Mouse (Mus musculus) limb, embryonic 14.5 days (tissue): ENCODE data around the gene Aven. TPM values are rescaled to one million over a fixed set of nuclear protein-coding genes. Genes with fewer than 3 reads are reported as not detected.

Source experiments
- ATAC-seq: fragments of 200-750 bp; cut with Nextera tagmentation; 2 replicates; pipeline ENCODE4 v1.8.0; 2017; ENCODE audit warnings: low read depth, moderate number of reproducible peaks, moderate TSS enrichment; ENCODE audit not compliant: low FRiP score
- DNase-seq: peaks from one replicate; pipeline ENCODE4 v3.0.0-alpha.2; 2015; ENCODE audit warnings: low spot score
- H3K27ac ChIP-seq: fragments of 300-500 bp; sonication (generic); replicated peaks from 2 replicates; pipeline ENCODE4 v1.5.1; 2014; ENCODE audit warnings: low read depth, mild to moderate bottlenecking, low read length, moderate library complexity, mixed read lengths
- H3K27me3 ChIP-seq: fragments of 300-500 bp; sonication (generic); 2 replicates; pipeline ENCODE4 v1.6.1; 2014; ENCODE audit warnings: low read length, mixed read lengths; ENCODE audit not compliant: control insufficient read depth, insufficient read depth
- H3K36me3 ChIP-seq: fragments of 300-500 bp; sonication (generic); 2 replicates; pipeline ENCODE4 v1.6.1; 2014; ENCODE audit warnings: mild to moderate bottlenecking, low read length, moderate library complexity, mixed read lengths; ENCODE audit not compliant: control insufficient read depth, insufficient read depth
- H3K4me1 ChIP-seq: fragments of 300-500 bp; sonication (generic); 2 replicates; pipeline ENCODE4 v1.6.1; 2014; ENCODE audit warnings: antibody characterized with exemption, low read length, mixed read lengths; ENCODE audit not compliant: control insufficient read depth, insufficient read depth
- H3K4me2 ChIP-seq: fragments of 300-500 bp; sonication (generic); replicated peaks from 2 replicates; pipeline ENCODE4 v1.6.1; 2014; ENCODE audit warnings: low read depth, mild to moderate bottlenecking, low read length, moderate library complexity; ENCODE audit not compliant: severe bottlenecking
- H3K4me3 ChIP-seq: fragments of 300-500 bp; sonication (generic); replicated peaks from 2 replicates; pipeline ENCODE4 v1.5.1; 2014; ENCODE audit warnings: low read length
- H3K9ac ChIP-seq: fragments of 300-500 bp; sonication (generic); 2 replicates; pipeline ENCODE4 v1.6.1; 2014; ENCODE audit warnings: mild to moderate bottlenecking, low read depth, low read length, moderate library complexity; ENCODE audit not compliant: severe bottlenecking
- H3K9me3 ChIP-seq: fragments of 300-500 bp; sonication (generic); 2 replicates; pipeline ENCODE4 v1.6.1; 2016; ENCODE audit warnings: low read length; ENCODE audit not compliant: control insufficient read depth
- POLR2A ChIP-seq: fragments of 200-500 bp; IDR thresholded peaks from 2 replicates; pipeline ENCODE4 v1.8.0; 2012; ENCODE audit warnings: inconsistent platforms, mild to moderate bottlenecking, moderate library complexity, borderline replicate concordance; ENCODE audit not compliant: insufficient read depth, insufficient read length; ENCODE audit errors: extremely low read depth
- WGBS: fragments of 180-500 bp; shearing (Covaris S2); extraction: QIAGEN DNeasy Blood & Tissue Kit; methylation state at CpG from one replicate; pipeline ENCODE4 v1.1.7; 2014; 5-methylcytosine and 5-hydroxymethylcytosine counted together
- polyA plus RNA-seq, 2 experiments: library from polyadenylated mRNA; depleted of rRNA in 1 of 2; stranded (reverse) in 1 of 2; unstranded in 1 of 2; fragments of >200 nt; fragmentation: Nextera tagmentation in 1 of 2; extraction: Ambion mirVana in 1 of 2; gene quantifications; 2 replicates each; pipeline versions ENCODE4 v1.2.1 to v1.2.3; 2012 to 2014

The Aven gene
- polyA plus RNA-seq, 2 experiments: 8.0 to 10.7 TPM

GRCm38 (mm10) chr2:112516728-112517127 is 24.0 kb downstream of the Aven start:
- WGBS: 82% methylated on average over 3 of the region's 3 CpGs
- H3K4me2 ChIP-seq: no peak overlapping the region
- no peaks in the 10 kb centered on the region for H3K36me3 ChIP-seq
- H3K9me3 ChIP-seq: no peaks in the 10 kb centered on the region
- H3K4me3 ChIP-seq: no peak overlapping the region
- no peak for TF ChIP-seq POLR2A
- H3K4me1 ChIP-seq: no peaks in the 10 kb centered on the region
- DNase-seq (no peak), ATAC-seq (no peak)
- H3K9ac ChIP-seq: no peak overlapping the region
- no peak overlapping the region for H3K27ac ChIP-seq
- H3K27me3 ChIP-seq: no peaks in the 10 kb centered on the region

GRCm38 (mm10) chr2:112517218-112517617 is 24.5 kb downstream of the Aven start:
- Histone ChIP-seq H3K9ac (no peak overlapping the region), H3K27ac (no peak overlapping the region), H3K4me2 (no peak overlapping the region), H3K9me3 (no peaks in the 10 kb centered on the region), H3K27me3 (no peaks in the 10 kb centered on the region), H3K36me3 (no peaks in the 10 kb centered on the region), H3K4me3 (no peak overlapping the region), H3K4me1 (no peaks in the 10 kb centered on the region)
- no peak for TF ChIP-seq POLR2A
- no peak for ATAC-seq
- 91% methylated on average over 3 of the region's 3 CpGs for WGBS
- DNase-seq: no peak

DNA sequence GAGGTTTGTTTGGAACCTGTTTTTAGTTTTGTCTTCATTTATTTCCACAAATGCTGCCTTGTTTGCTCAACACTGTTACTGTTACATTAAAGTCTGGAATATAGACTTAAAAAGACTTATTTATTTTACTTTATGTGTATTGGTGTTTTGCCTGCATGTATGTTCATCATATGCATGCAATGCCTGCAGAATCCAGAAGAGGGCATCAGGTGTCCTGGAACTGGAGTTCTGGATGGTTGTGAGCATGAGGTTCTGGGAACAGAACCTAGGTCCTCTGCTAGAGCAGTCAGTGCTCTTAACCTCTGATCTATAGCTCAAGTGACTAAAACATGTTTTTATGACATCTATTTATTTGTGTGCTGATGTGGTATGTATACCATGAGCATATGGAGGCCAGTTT is 25.8 kb downstream of the Aven start:
- H3K27ac ChIP-seq: no peak overlapping the region
- H3K9ac ChIP-seq: no peak overlapping the region
- no peaks in the 10 kb centered on the region for H3K4me1 ChIP-seq
- H3K4me3 ChIP-seq: no peak overlapping the region
- no peaks in the 10 kb centered on the region for H3K36me3 ChIP-seq
- TF ChIP-seq POLR2A: no peak
- H3K9me3 ChIP-seq: no peaks in the 10 kb centered on the region
- ATAC-seq (no peak), DNase-seq (no peak)
- no peaks in the 10 kb centered on the region for H3K27me3 ChIP-seq
- H3K4me2 ChIP-seq: no peak overlapping the region

GRCm38 (mm10) chr2:112520526-112521482 is 28.0 kb downstream of the Aven start:
- TF ChIP-seq POLR2A: no peak
- no peak for ATAC-seq

DNA sequence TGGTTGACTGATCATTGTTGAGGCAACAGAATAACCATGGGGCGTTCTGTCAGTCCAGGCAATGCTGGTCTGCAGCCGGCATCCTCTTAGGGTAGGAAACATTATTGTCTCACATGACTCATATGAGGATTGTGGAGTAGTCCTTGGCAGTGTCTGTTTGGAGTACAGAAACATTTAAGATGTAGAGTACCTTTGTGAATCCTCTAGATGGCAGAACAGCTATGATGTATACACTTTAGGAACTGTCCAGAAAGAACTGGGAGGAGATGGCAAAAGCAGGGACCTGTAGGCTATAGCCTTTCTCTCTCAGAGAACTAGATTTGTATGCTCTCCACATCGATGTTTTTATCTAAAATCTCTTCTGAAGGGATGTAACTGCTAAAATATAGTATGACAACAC is 34.2 kb downstream of the Aven start:
- Histone ChIP-seq H3K9ac (no peak overlapping the region), H3K27me3 (no peaks in the 10 kb centered on the region), H3K9me3 (no peaks in the 10 kb centered on the region), H3K27ac (no peak overlapping the region), H3K4me3 (no peak overlapping the region), H3K36me3 (no peaks in the 10 kb centered on the region), H3K4me2 (no peak overlapping the region), H3K4me1 (no peaks in the 10 kb centered on the region)
- ATAC-seq: no peak
- no peak for DNase-seq
- no peak for TF ChIP-seq POLR2A
- 86% methylated on average over 3 of the region's 3 CpGs for WGBS

More at GRCm38 (mm10) chr2:112520526-112521482, 28.0 kb downstream of the Aven start:
- Histone ChIP-seq H3K36me3 (no peaks in the 10 kb centered on the region), H3K27ac (no peak overlapping the region), H3K4me2 (no peak overlapping the region), H3K4me3 (no peak overlapping the region), H3K4me1 (no peaks in the 10 kb centered on the region), H3K9ac (no peak overlapping the region), H3K27me3 (no peaks in the 10 kb centered on the region), H3K9me3 (no peaks in the 10 kb centered on the region)
- DNase-seq: no peak
- 90% methylated on average over 4 of the region's 4 CpGs for WGBS
